In the genomic region with DNA sequence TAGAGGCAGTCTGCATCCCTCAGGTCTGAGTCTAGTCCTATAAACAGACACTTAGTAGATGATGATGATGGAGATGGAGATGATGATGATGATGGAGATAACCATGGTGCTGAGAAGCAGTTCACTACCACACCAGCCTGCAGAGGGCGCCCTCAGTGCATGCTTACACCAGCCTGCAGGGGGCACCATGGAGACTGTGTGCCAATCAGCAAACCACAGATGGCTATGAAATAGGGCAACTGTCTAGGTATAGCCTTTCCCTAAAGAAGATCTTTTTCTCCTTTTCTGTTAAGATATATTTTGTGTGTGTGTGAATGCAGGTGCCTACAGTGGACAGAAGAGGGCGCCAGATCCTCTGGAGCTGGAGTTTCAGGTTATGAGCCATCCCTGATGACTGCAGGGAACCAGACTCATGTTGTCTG, we compare ENCODE assay signal across 9 mouse cellular contexts. TPM values are rescaled to one million over a fixed set of nuclear protein-coding genes. Genes with fewer than 3 reads are reported as not detected.
A peak's percentile ranks its signal among the peaks of the same experiment; 100 is the strongest.
DNase-seq lines count a peak whose midpoint lies in the region; ATAC-seq and TF ChIP-seq lines count a peak whose summit lies in the region.
"Had no signal": no experiment of that assay in that cellular context is flagged by ENCODE, and none has a peak within 500 bp of the region (broad histone marks: within the 10 kb centered on the region; RNA-seq: fewer than 3 reads in every experiment).

No protein-coding gene starts in this region.

- ATAC-seq in megakaryocyte, adult 5-6 weeks (ENCODE audit: poor library complexity, severe bottlenecking) = peak; percentile 67

- peaks cover 0 to 4% of the 10 kb centered on the region in 2 experiments; a peak in 1 of 4 replicates for H3K4me1 ChIP-seq in MEL (ENCODE audit: control insufficient read depth in 1 of 2, insufficient read depth in 2 of 2, low read length in 2 of 2)

- H3K27me3 ChIP-seq in MEL (ENCODE audit: control insufficient read depth in 1 of 2, insufficient read depth in 2 of 2, low read length in 2 of 2) = peaks cover 2% of the 10 kb centered on the region in 2 experiments; a peak in 2 of 4 replicates

- no peak for TF ChIP-seq POLR2A in MEL (IDR thresholded peaks at IDR 0.05; ENCODE audit: control insufficient read depth in 1 of 2, insufficient read depth in 1 of 2, low read depth in 1 of 2, low read length in 2 of 2, poor library complexity in 1 of 2)

- no peak overlapping the region for H3K4me3 ChIP-seq in MEL (ENCODE audit: control insufficient read depth in 1 of 2, insufficient read depth in 1 of 2, low read depth in 2 of 2, low read length in 2 of 2)

- no peak for TF ChIP-seq EP300 in MEL (IDR thresholded peaks at IDR 0.05; ENCODE audit: low read depth in 1 of 2, low read length in 2 of 2)

- H3K9me3 ChIP-seq in MEL (replicated peaks; ENCODE audit: insufficient read depth, low read length) = no peaks in the 10 kb centered on the region

- TF ChIP-seq CTCF in MEL (IDR thresholded peaks at IDR 0.05 in 2 of 3, conservative IDR thresholded peaks at IDR 0.05 in 1 of 3; ENCODE audit: control insufficient read depth in 1 of 3, insufficient read depth in 1 of 3, low read depth in 2 of 3, low read length in 3 of 3, poor library complexity in 1 of 3, severe bottlenecking in 1 of 3) = peak; percentile 90 to 99 (median 95)

- intact Hi-C loops in left cerebral cortex, postnatal 4 days (cut with DNase I) = loop anchor here (10.0 kb wide), 2 partner anchors 252 to 802 kb away; a partner anchor contains a TSS
- intact Hi-C loops in left cerebral cortex, postnatal 10 days (cut with DNase I) = loop anchor here (5.0 kb wide), 1 partner anchor 110 kb away; no protein-coding TSS in a partner anchor

- DNase-seq in embryo, embryonic 10 days (ENCODE audit: low spot score) = peak; percentile 69
- DNase-seq in embryo, embryonic 9.5 days (ENCODE audit: extremely low spot score) = no peak
- peak; percentile 50 for DNase-seq in left cerebral cortex, postnatal 4 days
- no peak for DNase-seq in left cerebral cortex, postnatal 10 days (ENCODE audit: extremely low spot score in 1 of 2, low spot score in 2 of 2)
- DNase-seq in MEL (ENCODE audit: low read depth, low spot score) = peak; percentile 87
- peak; percentile 46 to 60 for DNase-seq in cerebellum, postnatal 36 days
- DNase-seq in frontal cortex, postnatal 10 days (ENCODE audit: low spot score in 2 of 2) = no peak

- H3K27ac ChIP-seq in MEL (ENCODE audit: control insufficient read depth, low read depth, low read length) = no peak overlapping the region

- peak; percentile 87 for TF ChIP-seq RAD21 in MEL (IDR thresholded peaks at IDR 0.05; ENCODE audit: low read depth, low read length)

- no peak overlapping the region for H3K9ac ChIP-seq in MEL (ENCODE audit: control insufficient read depth, low read depth, low read length, poor library complexity, severe bottlenecking)

- no peaks in the 10 kb centered on the region for H3K36me3 ChIP-seq in MEL (ENCODE audit: control insufficient read depth in 1 of 2, insufficient read depth in 2 of 2, low read length in 2 of 2)

- peaks cover 1% of the 10 kb centered on the region for H3K79me2 ChIP-seq in MEL (ENCODE audit: control insufficient read depth, insufficient read depth, low read length, poor library complexity)

TF ChIP-seq in MEL, 35 proteins besides CTCF, POLR2A, EP300 and RAD21:
- peak; percentile 37; the same call in 1 of the 2 replicates for TF ChIP-seq GATA1 (IDR thresholded peaks at IDR 0.05; ENCODE audit: low read depth, low read length)
- peak; percentile 69 for TF ChIP-seq ZC3H11A (IDR thresholded peaks at IDR 0.05; ENCODE audit: low read depth, low read length)
- peak; percentile 60; the same call in 1 of the 2 replicates for TF ChIP-seq ZKSCAN1 (IDR thresholded peaks at IDR 0.05; ENCODE audit: low read depth, low read length)
- TF ChIP-seq E2F4 (IDR thresholded peaks at IDR 0.05; ENCODE audit: borderline replicate concordance, low read depth, low read length) = no peak
- TF ChIP-seq MAZ (IDR thresholded peaks at IDR 0.05; ENCODE audit: low read depth, low read length) = no peak
- peak; percentile 70 for TF ChIP-seq SMC3 (IDR thresholded peaks at IDR 0.05; ENCODE audit: low read depth, low read length)

RNA-seq across cellular contexts. Expression of a gene that starts 4.8 kb away (rescaled TPM):
- total RNA-seq in left cerebral cortex, postnatal 4 days (2021) = 10 to 100 TPM; 43.8 to 48.2 TPM
- total RNA-seq in left cerebral cortex, postnatal 10 days (2021) = 10 to 100 TPM; 28.2 to 31.9 TPM
- 9.6 and 10.0 TPM in 2 replicates for total RNA-seq in MEL (2012; rRNA removed)
- polyA plus RNA-seq in MEL (2012; ENCODE audit: insufficient read depth in 1 of 2, insufficient read length in 2 of 2, low read depth in 1 of 2, low replicate concordance in 2 of 2, missing spikeins in 1 of 2) = 10 to 100 TPM in 1 of 2 experiments, not detected in 1; 17.0 TPM
- total RNA-seq in megakaryocyte, adult 5-6 weeks (2015) = 5.3 and 7.0 TPM in 2 replicates
- 2.4 and 2.9 TPM in 2 replicates for total RNA-seq in megakaryocyte, adult 5-6 weeks (2017)

RNA-seq across cellular contexts. Expression of a gene that starts 42.9 kb away (rescaled TPM):
- total RNA-seq in left cerebral cortex, postnatal 4 days (2021) = 1 to 10 TPM; 1.9 to 3.1 TPM
- 1 to 10 TPM; 1.9 to 2.1 TPM for total RNA-seq in left cerebral cortex, postnatal 10 days (2021)
- total RNA-seq in MEL (2012; rRNA removed) = 0.46 TPM in 1 of 2 replicates, not detected in the other
- polyA plus RNA-seq in MEL (2012; ENCODE audit: insufficient read depth in 1 of 2, insufficient read length in 2 of 2, low read depth in 1 of 2, low replicate concordance in 2 of 2, missing spikeins in 1 of 2) = under 1 TPM in 1 of 2 experiments, not detected in 1; 0.29 TPM
- total RNA-seq in megakaryocyte, adult 5-6 weeks (2015) = not detected in 2 replicates
- total RNA-seq in megakaryocyte, adult 5-6 weeks (2017) = not detected in 2 replicates
- total RNA-seq: heart, postnatal 10 days had no signal

RNA-seq across cellular contexts. Expression of a gene that starts 46.5 kb away (rescaled TPM):
- 100 to 1,000 TPM in 1 of 2 experiments, 10 to 100 TPM in 1; 33.9 to 114 TPM for total RNA-seq in left cerebral cortex, postnatal 4 days (2021)
- total RNA-seq in left cerebral cortex, postnatal 10 days (2021) = 100 to 1,000 TPM; 384 to 756 TPM
- 130 and 202 TPM in 2 replicates for total RNA-seq in MEL (2012; rRNA removed)
- polyA plus RNA-seq in MEL (2012; ENCODE audit: insufficient read depth in 1 of 2, insufficient read length in 2 of 2, low read depth in 1 of 2, low replicate concordance in 2 of 2, missing spikeins in 1 of 2) = 100 to 1,000 TPM; 313 to 432 TPM
- 72.7 and 158 TPM in 2 replicates for total RNA-seq in megakaryocyte, adult 5-6 weeks (2015)
- 99.3 and 270 TPM in 2 replicates for total RNA-seq in megakaryocyte, adult 5-6 weeks (2017)

RNA-seq across cellular contexts. Expression of a gene that starts 56.0 kb away (rescaled TPM):
- 1 to 10 TPM; 3.4 to 5.2 TPM for total RNA-seq in left cerebral cortex, postnatal 4 days (2021)
- total RNA-seq in left cerebral cortex, postnatal 10 days (2021) = 1 to 10 TPM; 2.9 to 3.3 TPM
- 2.3 and 2.5 TPM in 2 replicates for total RNA-seq in MEL (2012; rRNA removed)
- 1 to 10 TPM in 1 of 2 experiments, not detected in 1; 6.5 TPM for polyA plus RNA-seq in MEL (2012; ENCODE audit: insufficient read depth in 1 of 2, insufficient read length in 2 of 2, low read depth in 1 of 2, low replicate concordance in 2 of 2, missing spikeins in 1 of 2)
- 1.1 TPM in 1 of 2 replicates, not detected in the other for total RNA-seq in megakaryocyte, adult 5-6 weeks (2015)
- not detected in 2 replicates for total RNA-seq in megakaryocyte, adult 5-6 weeks (2017)

RNA-seq across cellular contexts. Expression of a gene that starts 59.5 kb away (rescaled TPM):
- total RNA-seq in left cerebral cortex, postnatal 4 days (2021) = 100 to 1,000 TPM in 1 of 2 experiments, 10 to 100 TPM in 1; 42.1 to 158 TPM
- total RNA-seq in left cerebral cortex, postnatal 10 days (2021) = 100 to 1,000 TPM; 406 to 790 TPM
- 211 and 272 TPM in 2 replicates for total RNA-seq in MEL (2012; rRNA removed)
- 100 to 1,000 TPM; 313 to 334 TPM for polyA plus RNA-seq in MEL (2012; ENCODE audit: insufficient read depth in 1 of 2, insufficient read length in 2 of 2, low read depth in 1 of 2, low replicate concordance in 2 of 2, missing spikeins in 1 of 2)
- total RNA-seq in megakaryocyte, adult 5-6 weeks (2015) = 53.9 and 134 TPM in 2 replicates
- 18.7 and 44.2 TPM in 2 replicates for total RNA-seq in megakaryocyte, adult 5-6 weeks (2017)

Comparison
In these comparisons a context has a peak if more than half of its experiments do, and no peak if none do; other contexts are left out.
1. DNase-seq: peak in embryo, embryonic 10 days (single experiment), left cerebral cortex, postnatal 4 days (single experiment), MEL (single experiment) and cerebellum, postnatal 36 days (2 of 2); none in embryo, embryonic 9.5 days (single experiment), left cerebral cortex, postnatal 10 days (0 of 2) and frontal cortex, postnatal 10 days (0 of 2).